Mouse (Mus musculus) forebrain, embryonic 15.5 days (tissue): ENCODE data around the gene Ntmt1. TPM values are rescaled to one million over a fixed set of nuclear protein-coding genes. Genes with fewer than 3 reads are reported as not detected.

Source experiments
- ATAC-seq: fragments of 200-750 bp; cut with Nextera tagmentation; replicated peaks from 2 replicates; pipeline ENCODE4 v1.8.0; 2017; ENCODE audit warnings: mild to moderate bottlenecking, moderate TSS enrichment, moderate library complexity
- H3K27ac ChIP-seq: fragments of 300-500 bp; sonication (generic); replicated peaks from 2 replicates; pipeline ENCODE4 v1.5.1; 2015; ENCODE audit warnings: mild to moderate bottlenecking, inconsistent platforms
- H3K27me3 ChIP-seq: fragments of 300-500 bp; sonication (generic); 2 replicates; pipeline ENCODE4 v1.6.1; 2015; ENCODE audit warnings: inconsistent platforms
- H3K36me3 ChIP-seq: fragments of 300-500 bp; sonication (generic); 2 replicates; pipeline ENCODE4 v1.6.1; 2015; ENCODE audit warnings: mild to moderate bottlenecking, inconsistent platforms
- H3K4me1 ChIP-seq: fragments of 300-500 bp; sonication (generic); 2 replicates; pipeline ENCODE4 v1.6.1; 2015; ENCODE audit warnings: inconsistent platforms
- H3K4me2 ChIP-seq: fragments of 300-500 bp; sonication (generic); replicated peaks from 2 replicates; pipeline ENCODE4 v1.6.1; 2015; ENCODE audit warnings: mild to moderate bottlenecking, inconsistent platforms
- H3K4me3 ChIP-seq: fragments of 300-500 bp; sonication (generic); 2 replicates; pipeline ENCODE4 v1.5.1; 2015; ENCODE audit warnings: mild to moderate bottlenecking, inconsistent platforms
- H3K9ac ChIP-seq: fragments of 300-500 bp; sonication (generic); replicated peaks from 2 replicates; pipeline ENCODE4 v1.6.1; 2015; ENCODE audit warnings: mild to moderate bottlenecking, inconsistent platforms
- H3K9me3 ChIP-seq: fragments of 300-500 bp; sonication (generic); 2 replicates; pipeline ENCODE4 v1.6.1; 2016; ENCODE audit warnings: inconsistent platforms
- WGBS: fragments of 180-500 bp; shearing (Covaris S2); methylation state at CpG from one replicate; pipeline ENCODE4 v1.1.7; 2015; ENCODE audit warnings: mixed read lengths; 5-methylcytosine and 5-hydroxymethylcytosine counted together
- polyA plus RNA-seq: library from polyadenylated mRNA; unstranded; fragments of >200 nt; fragmentation: Nextera tagmentation; extraction: Ambion mirVana; gene quantifications from 2 replicates; pipeline ENCODE4 v1.2.1, GENCODE M21; 2015

Gene Ntmt1
- 117 and 131 TPM in 2 replicates for polyA plus RNA-seq

DNA sequence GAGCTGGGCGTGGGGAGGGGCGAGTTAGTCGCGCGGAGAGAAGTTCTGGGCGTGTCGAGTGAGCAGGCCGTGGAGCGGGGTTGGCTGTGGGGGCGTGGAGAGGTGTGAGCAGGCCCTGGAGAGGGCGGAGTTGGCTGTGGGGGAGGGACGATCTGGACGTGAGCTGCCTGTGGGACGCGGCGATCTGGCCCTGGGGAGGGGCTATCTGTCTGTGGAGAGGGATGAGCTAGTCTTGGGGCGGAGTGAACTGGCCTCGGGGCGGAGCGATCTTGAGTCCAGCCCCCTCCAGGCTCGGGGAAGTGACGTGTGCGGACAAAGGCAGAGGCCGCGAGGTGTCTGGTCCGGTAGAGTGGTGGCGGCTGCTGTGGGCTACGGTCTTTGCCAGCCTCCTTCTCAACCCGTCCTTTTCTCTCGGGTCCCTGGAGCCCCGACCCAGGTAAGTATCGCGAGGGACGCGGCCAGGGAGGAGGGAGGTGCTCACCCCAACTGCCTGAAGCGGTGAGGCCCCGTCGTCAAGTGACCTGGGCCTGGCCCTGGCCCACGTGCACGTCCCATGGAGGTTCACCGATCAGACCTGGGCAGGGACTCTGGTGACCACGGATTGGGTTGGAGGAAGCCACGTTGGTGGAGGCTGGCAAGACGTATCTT lies at the start of gene Ntmt1:
Gene Ntmt1 (plus strand): TSS at position 179 of the 648 bp plus-strand sequence.
- ATAC-seq, result peak; percentile 97

DNA sequence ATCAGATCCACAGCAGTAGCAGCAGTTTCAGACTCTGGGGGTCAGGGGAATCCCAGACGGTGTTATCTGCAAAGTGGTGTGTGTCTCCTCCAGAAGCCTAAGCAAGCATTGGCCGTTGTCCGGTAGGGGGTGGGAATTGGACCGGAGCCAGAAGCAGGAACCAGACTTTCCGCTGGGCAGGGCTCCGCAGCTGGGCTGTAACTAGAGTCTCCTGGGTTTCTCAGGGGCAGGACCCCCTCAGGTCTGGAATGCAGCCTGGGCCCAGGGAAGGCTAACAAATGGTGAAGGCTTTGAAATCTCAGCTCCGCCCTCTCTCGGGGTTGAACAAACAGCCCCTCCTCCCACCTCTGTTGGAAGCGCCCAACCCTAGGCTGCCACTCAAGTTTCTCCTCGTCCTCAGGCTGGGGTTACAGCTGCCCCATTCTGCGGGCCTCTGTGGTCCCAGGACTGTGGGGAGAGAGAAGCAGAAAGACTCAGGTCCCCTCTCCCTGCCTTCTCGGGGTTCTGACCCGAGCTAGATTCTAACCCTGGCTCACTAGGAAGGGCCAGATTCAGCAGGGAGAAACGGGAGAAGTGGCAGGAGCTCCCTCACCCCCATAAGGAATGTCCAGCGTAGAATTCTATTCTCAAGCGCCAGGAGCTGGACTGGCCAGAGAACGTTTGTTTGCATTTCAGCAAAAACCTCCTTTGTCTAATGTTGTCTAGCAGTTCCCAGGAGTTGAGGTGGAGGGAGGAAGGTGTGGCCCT lies 49.1 kb upstream of the Ntmt1 start:
- peak; percentile 77 for ATAC-seq
- peaks cover 24% of the 10 kb centered on the region for H3K4me1 ChIP-seq
- H3K4me2 ChIP-seq, result no peak overlapping the region; the same call in 1 of the 2 replicates
- H3K4me3 ChIP-seq, result no peak overlapping the region
- no peaks in the 10 kb centered on the region for H3K27me3 ChIP-seq
- WGBS, result 3% methylated on average over 17 of the region's 17 CpGs
- no peak overlapping the region for H3K9ac ChIP-seq
- no peaks in the 10 kb centered on the region for H3K9me3 ChIP-seq
- H3K27ac ChIP-seq, result peak overlapping the region; percentile 71
- no peaks in the 10 kb centered on the region for H3K36me3 ChIP-seq

More for the DNA sequence above, at the start of gene Ntmt1:
- Histone ChIP-seq H3K9me3 (no peaks in the 10 kb centered on the region), H3K4me1 (peaks cover 33% of the 10 kb centered on the region), H3K27ac (peak within 1 kb of the TSS; percentile 81), H3K9ac (peak within 1 kb of the TSS; percentile 86), H3K36me3 (0 out of 2 replicates have a peak, but pooled peaks cover 5% of the 10 kb centered on the region), H3K4me3 (peak within 1 kb of the TSS; percentile 80), H3K4me2 (peak within 1 kb of the TSS; percentile 73), H3K27me3 (no peaks in the 10 kb centered on the region)
- WGBS, result 0% methylated on average over 43 of the region's 44 CpGs

DNA sequence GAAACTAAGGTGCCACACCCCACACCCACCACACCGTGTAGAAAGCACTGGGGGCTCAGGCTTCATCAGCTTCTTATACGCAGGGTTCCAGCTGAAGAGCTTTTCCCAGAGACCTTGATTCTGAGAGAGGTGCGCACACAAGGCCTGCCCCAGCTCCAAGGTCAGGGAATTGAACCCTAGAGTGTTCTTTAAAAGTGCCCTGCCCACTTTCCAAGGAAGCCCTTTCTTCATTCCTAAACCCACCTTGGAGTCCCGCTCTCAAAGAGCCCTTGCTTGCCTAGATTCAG lies 48.6 kb upstream of the Ntmt1 start:
- WGBS, result 50% methylated on average over 4 of the region's 4 CpGs
- H3K9me3 ChIP-seq, result no peaks in the 10 kb centered on the region
- no peak overlapping the region for H3K9ac ChIP-seq
- no peaks in the 10 kb centered on the region for H3K27me3 ChIP-seq
- H3K4me2 ChIP-seq, result no peak overlapping the region
- ATAC-seq, result no peak
- H3K27ac ChIP-seq, result peak overlapping the region; percentile 71
- peaks cover 24% of the 10 kb centered on the region for H3K4me1 ChIP-seq
- no peaks in the 10 kb centered on the region for H3K36me3 ChIP-seq
- no peak overlapping the region for H3K4me3 ChIP-seq

DNA sequence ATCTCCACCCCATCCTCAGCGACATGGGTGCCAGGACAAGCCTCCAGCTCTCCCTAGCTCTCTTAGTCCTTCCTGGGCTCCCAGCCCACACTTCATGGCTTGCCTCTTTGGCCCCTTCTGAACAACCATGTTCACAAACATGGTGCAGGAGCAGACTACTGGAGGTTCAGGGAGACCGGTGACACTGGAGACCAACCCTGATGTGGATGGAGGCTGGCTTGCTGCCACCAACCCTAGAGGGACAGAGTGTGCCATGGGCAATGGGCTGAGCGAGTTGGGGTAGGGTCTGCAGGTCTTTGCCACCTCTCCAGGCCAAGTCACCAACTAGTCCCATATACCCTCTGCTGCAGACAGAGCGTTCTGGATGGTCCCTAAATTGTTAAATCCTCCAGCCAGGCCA lies 48.2 kb upstream of the Ntmt1 start:
- Histone ChIP-seq H3K27ac (peak overlapping the region; percentile 71), H3K4me3 (no peak overlapping the region), H3K27me3 (no peaks in the 10 kb centered on the region), H3K4me1 (peaks cover 24% of the 10 kb centered on the region), H3K36me3 (no peaks in the 10 kb centered on the region), H3K9me3 (no peaks in the 10 kb centered on the region), H3K9ac (no peak overlapping the region), H3K4me2 (no peak overlapping the region)
- ATAC-seq, result no peak
- WGBS, result 74% methylated on average over 4 of the region's 4 CpGs

DNA sequence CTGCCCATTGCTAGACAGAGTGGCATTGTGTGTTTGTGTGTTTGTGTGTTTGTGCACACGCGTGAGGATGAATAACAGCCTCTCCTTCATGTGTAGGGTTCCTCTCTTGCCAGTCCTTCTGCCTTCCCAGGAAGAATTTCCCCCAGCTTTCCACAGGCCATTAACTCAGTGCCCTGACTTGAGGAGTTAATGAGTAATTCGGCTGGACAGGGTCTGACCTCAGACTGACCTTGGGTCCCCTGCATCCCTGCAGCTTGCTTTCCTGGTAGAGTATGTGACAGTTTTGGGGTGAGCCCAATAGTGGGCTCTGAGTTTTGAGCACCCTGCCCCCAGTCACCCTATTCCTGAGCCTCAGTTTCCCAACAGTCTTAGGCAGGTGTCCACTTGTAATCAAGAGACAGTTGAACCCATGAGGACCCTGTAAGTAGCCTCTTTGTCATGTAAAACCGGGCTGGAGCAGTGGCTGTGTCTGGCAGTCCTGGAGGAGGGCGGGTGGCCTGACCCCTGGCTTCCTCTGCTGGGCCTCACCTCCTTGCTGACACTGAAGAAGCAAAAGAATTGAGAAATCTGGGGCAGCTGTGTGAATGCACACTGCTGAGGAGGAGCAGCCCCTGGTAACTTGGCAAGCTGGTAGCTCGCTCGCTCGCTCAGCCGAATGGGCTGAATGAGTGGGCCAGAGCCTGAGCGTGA lies 47.6 kb upstream of the Ntmt1 start:
- Histone ChIP-seq H3K27ac (0 out of 2 replicates have a peak overlapping the region, but pooled peaks have one; percentile 11), H3K9ac (no peak overlapping the region), H3K4me2 (no peak overlapping the region), H3K9me3 (no peaks in the 10 kb centered on the region), H3K4me3 (no peak overlapping the region), H3K27me3 (no peaks in the 10 kb centered on the region), H3K36me3 (no peaks in the 10 kb centered on the region), H3K4me1 (peaks cover 24% of the 10 kb centered on the region)
- ATAC-seq, result no peak
- 44% methylated on average over 10 of the region's 10 CpGs for WGBS

DNA sequence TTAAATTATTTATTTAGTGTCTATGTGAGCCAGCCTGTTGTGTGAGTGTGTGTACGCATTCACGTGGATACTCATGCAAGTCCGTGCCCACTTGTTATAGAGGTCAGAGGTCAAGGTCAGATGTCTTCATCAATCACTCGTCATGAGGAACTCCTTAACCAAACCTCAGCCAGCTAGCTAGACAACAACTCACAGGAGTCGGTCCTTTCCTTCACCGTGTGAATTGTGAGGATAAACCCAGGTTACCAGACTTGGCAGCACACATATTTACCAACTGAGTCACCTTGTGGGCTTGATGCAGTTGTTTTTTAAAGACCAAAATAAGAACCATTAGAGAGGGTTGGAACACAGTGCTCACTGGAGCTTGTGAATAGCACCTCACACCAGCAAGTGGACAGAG lies 46.9 kb upstream of the Ntmt1 start:
- Histone ChIP-seq H3K27me3 (no peaks in the 10 kb centered on the region), H3K27ac (no peak overlapping the region), H3K9me3 (no peaks in the 10 kb centered on the region), H3K4me2 (no peak overlapping the region), H3K4me1 (peaks cover 24% of the 10 kb centered on the region), H3K36me3 (no peaks in the 10 kb centered on the region), H3K4me3 (no peak overlapping the region), H3K9ac (no peak overlapping the region)
- 65% methylated on average over 6 of the region's 6 CpGs for WGBS
- no peak for ATAC-seq

DNA sequence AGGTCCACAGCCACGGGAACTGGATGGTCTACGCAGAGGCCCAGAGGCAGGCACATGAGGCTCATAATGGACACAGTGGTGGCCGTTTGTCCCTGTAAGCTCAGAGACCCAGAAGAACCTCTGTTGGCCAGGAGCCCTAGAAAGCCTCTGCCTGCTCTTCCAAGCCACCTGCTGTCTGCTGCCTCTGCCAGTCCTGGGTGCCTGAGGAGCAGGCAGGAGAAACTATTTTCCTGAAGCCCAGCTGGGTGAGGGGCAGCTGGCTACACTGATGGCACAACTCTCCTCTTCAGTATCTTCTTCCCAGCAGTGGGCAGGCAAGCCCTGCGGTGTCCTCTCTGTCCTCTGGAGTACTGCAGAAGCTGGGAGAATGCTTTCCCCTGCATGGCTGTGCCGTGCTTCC lies 41.2 kb upstream of the Ntmt1 start:
- ATAC-seq, result no peak
- H3K4me1 ChIP-seq, result peaks cover 14% of the 10 kb centered on the region
- H3K9me3 ChIP-seq, result no peaks in the 10 kb centered on the region
- H3K4me3 ChIP-seq, result no peak overlapping the region
- no peaks in the 10 kb centered on the region for H3K36me3 ChIP-seq
- peak overlapping the region; percentile 9; the same call in 1 of the 2 replicates for H3K27ac ChIP-seq
- WGBS, result 81% methylated on average over 5 of the region's 5 CpGs
- H3K4me2 ChIP-seq, result no peak overlapping the region
- no peak overlapping the region for H3K9ac ChIP-seq
- no peaks in the 10 kb centered on the region for H3K27me3 ChIP-seq

DNA sequence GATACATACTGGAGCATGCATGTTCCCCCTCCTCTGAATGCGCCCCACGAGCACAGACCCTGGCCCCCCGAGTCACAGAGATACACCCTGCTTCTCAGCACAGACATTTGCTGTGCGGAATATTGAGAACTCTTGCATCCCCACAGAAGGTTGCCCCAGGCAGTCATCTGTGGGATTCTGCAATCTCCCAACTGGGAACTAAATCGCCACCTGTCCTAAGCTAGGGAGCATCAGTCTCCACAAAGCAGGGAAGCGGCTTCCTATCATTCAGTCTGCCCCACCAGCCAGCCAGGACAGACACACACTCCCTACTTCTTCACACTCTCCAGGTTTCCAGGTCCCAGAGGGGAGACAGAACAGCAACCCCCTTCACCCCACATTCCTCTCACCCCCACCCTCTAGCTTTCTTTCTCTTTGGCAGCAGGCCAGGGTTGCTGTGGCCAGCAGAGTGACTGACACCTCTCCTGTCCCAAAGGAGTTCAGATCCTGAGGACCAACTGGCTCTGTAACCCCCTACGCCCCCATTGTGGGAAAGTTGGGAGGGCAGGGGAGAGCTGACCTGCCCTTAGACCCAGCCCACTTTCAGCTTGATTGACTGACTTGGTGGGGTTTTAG lies 39.9 kb upstream of the Ntmt1 start:
- ATAC-seq, result no peak
- no peak overlapping the region for H3K9ac ChIP-seq
- peak overlapping the region; percentile 28 for H3K27ac ChIP-seq
- no peaks in the 10 kb centered on the region for H3K9me3 ChIP-seq
- H3K4me1 ChIP-seq, result peaks cover 25% of the 10 kb centered on the region
- H3K36me3 ChIP-seq, result no peaks in the 10 kb centered on the region
- H3K4me3 ChIP-seq, result no peak overlapping the region
- 49% methylated on average over 7 of the region's 7 CpGs for WGBS
- no peak overlapping the region for H3K4me2 ChIP-seq
- H3K27me3 ChIP-seq, result no peaks in the 10 kb centered on the region

DNA sequence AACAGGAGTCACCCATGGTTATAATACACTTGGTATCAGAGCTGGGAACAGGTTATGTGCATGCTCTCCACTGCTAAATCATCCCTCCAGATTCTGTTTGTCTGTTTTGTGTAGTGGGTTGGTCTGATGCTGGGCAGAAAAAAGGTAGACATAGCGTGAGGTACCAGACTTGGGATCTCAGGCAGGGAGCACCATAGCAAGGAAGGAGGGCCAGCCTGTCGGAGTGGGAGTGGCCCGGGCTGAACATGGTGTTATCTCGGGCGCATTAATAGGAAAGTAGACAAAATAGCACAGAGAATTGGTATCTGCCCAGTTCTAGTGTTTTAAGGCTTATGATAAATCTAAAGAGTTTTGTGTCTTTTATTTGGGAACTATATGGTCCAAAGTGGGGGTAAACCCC lies 39.1 kb upstream of the Ntmt1 start:
- Histone ChIP-seq H3K9me3 (no peaks in the 10 kb centered on the region), H3K9ac (no peak overlapping the region), H3K27ac (peak overlapping the region; percentile 24; the same call in 1 of the 2 replicates), H3K36me3 (no peaks in the 10 kb centered on the region), H3K4me1 (peaks cover 28% of the 10 kb centered on the region), H3K4me3 (no peak overlapping the region), H3K27me3 (no peaks in the 10 kb centered on the region), H3K4me2 (no peak overlapping the region)
- 82% methylated on average over 5 of the region's 5 CpGs for WGBS
- ATAC-seq, result no peak

DNA sequence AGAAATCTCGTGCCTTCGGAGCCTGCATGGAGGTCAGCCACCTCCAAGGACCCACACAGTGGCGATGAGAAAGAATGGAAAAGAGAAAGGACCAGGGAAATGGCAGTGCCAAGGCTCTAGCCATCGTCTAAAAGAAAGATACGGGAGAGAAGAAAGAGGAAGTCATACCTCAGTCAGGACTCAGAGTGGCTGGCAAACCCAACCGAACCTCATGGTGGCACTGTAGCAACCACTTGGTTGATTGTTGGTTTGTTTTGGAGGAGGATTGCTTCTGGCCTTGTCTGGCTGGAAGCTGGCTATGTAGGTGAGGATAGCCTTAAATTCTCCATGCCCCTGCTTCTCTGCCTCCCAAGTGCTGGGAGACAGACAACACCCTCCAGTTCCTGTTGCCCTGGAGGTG lies 38.4 kb upstream of the Ntmt1 start:
- Histone ChIP-seq H3K27me3 (no peaks in the 10 kb centered on the region), H3K9ac (no peak overlapping the region), H3K9me3 (no peaks in the 10 kb centered on the region), H3K4me2 (no peak overlapping the region), H3K36me3 (no peaks in the 10 kb centered on the region), H3K4me3 (no peak overlapping the region), H3K27ac (no peak overlapping the region), H3K4me1 (peaks cover 28% of the 10 kb centered on the region)
- ATAC-seq, result no peak
- WGBS, result 57% methylated on average over 6 of the region's 6 CpGs

DNA sequence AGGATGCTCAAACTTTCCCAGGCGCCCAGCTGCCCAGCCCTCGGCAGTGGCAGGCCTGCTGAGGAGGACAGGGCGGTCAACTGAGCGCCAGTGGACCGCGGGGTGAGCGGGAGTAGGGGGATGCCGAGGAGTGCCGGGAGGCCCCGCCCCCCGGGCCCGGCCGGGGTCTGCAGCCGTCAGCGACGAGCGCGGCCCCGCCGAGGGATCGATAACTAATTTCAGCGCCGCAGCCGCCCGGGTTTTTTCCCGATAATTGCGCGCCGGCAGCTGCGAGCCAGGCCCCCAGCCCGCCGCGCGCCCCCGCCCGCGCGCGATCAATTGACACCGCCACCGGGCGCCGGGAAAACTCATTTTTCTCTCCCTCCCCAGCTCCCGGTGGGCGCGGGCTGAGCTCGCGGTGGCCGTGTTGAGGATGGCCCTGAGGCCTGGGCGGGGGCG lies 36.2 kb upstream of the Ntmt1 start:
- Histone ChIP-seq H3K27me3 (no peaks in the 10 kb centered on the region), H3K4me2 (peak overlapping the region; percentile 81), H3K36me3 (no peaks in the 10 kb centered on the region), H3K9me3 (no peaks in the 10 kb centered on the region), H3K4me1 (peaks cover 28% of the 10 kb centered on the region), H3K27ac (peak overlapping the region; percentile 89), H3K4me3 (peak overlapping the region; percentile 44), H3K9ac (peak overlapping the region; percentile 60)
- WGBS, result under 1% methylated on average over 50 of the region's 51 CpGs
- ATAC-seq, result 0 out of 2 replicates have a peak, but pooled peaks have one; percentile 11
